Mouse (Mus musculus): ENCODE results near the gene Cxcl16. TPM values are rescaled to one million over a fixed set of nuclear protein-coding genes. Genes with fewer than 3 reads are reported as not detected.
"Not testable (repeated sequence)": the region's sequence is repeated elsewhere in the genome, so short reads cannot be mapped to it uniquely, and the experiment has no call there.

Cxcl16 gene
- polyA plus RNA-seq (2015; fragmentation: Nextera tagmentation; extraction: Ambion mirVana): 34.2 and 35.1 TPM in 2 replicates

- DNase-seq (ENCODE audit: low spot score): no peak
Measured at GRCm38 (mm10) chr11:70459601-70460101, at the start of gene Cxcl16. Gene Cxcl16 (minus strand): TSS chr11:70459984.

GRCm38 (mm10) chr11:70506962-70507515 lies 47.3 kb upstream of the Cxcl16 start:
- peak; percentile 48 for DNase-seq (ENCODE audit: low spot score)

- DNase-seq (ENCODE audit: low spot score): peak; percentile 80
Measured at GRCm38 (mm10) chr11:70506385-70506784, 46.6 kb upstream of the Cxcl16 start.

- DNase-seq (ENCODE audit: low spot score): peak; percentile 27
Measured at GRCm38 (mm10) chr11:70504970-70505369, 45.2 kb upstream of the Cxcl16 start, which contains the start of gene Tm4sf5. Gene Tm4sf5 (plus strand): TSS chr11:70505244.

- DNase-seq (ENCODE audit: low spot score): no peak
Measured at GRCm38 (mm10) chr11:70502018-70502417, 42.2 kb upstream of the Cxcl16 start.

GRCm38 (mm10) chr11:70500476-70500812 lies 40.7 kb upstream of the Cxcl16 start:
- no peak for DNase-seq (ENCODE audit: low spot score)

GRCm38 (mm10) chr11:70499566-70500475 lies 40.0 kb upstream of the Cxcl16 start:
- DNase-seq (ENCODE audit: low spot score): no peak

- no peak for DNase-seq (ENCODE audit: low spot score)
Measured at GRCm38 (mm10) chr11:70489684-70490083, 29.9 kb upstream of the Cxcl16 start.

GRCm38 (mm10) chr11:70489138-70489537 lies 29.4 kb upstream of the Cxcl16 start:
- no peak for DNase-seq (ENCODE audit: low spot score)

- DNase-seq (ENCODE audit: low spot score): no peak
Measured at GRCm38 (mm10) chr11:70487816-70488215, 28.0 kb upstream of the Cxcl16 start.

GRCm38 (mm10) chr11:70485498-70485897 lies 25.7 kb upstream of the Cxcl16 start:
- no peak for DNase-seq (ENCODE audit: low spot score)

GRCm38 (mm10) chr11:70474872-70475534 lies 15.2 kb upstream of the Cxcl16 start:
- DNase-seq (ENCODE audit: low spot score): no peak

- DNase-seq (ENCODE audit: low spot score): not testable (repeated sequence)
Measured at GRCm38 (mm10) chr11:70473291-70473690, 13.5 kb upstream of the Cxcl16 start.

- no peak for DNase-seq (ENCODE audit: low spot score)
Measured at GRCm38 (mm10) chr11:70472716-70473115, 12.9 kb upstream of the Cxcl16 start.

GRCm38 (mm10) chr11:70469764-70470163 lies 10.0 kb upstream of the Cxcl16 start:
- no peak for DNase-seq (ENCODE audit: low spot score)

GRCm38 (mm10) chr11:70467902-70468619 lies 8.3 kb upstream of the Cxcl16 start:
- no peak for DNase-seq (ENCODE audit: low spot score)

- no peak for DNase-seq (ENCODE audit: low spot score)
Measured at GRCm38 (mm10) chr11:70465824-70466223, 6.0 kb upstream of the Cxcl16 start.

GRCm38 (mm10) chr11:70465211-70465610 lies 5.4 kb upstream of the Cxcl16 start:
- no peak for DNase-seq (ENCODE audit: low spot score)

GRCm38 (mm10) chr11:70463970-70464369 lies 4.2 kb upstream of the Cxcl16 start:
- no peak for DNase-seq (ENCODE audit: low spot score)

GRCm38 (mm10) chr11:70458688-70459600 lies 840 bp downstream of the Cxcl16 start, which contains the start of gene Zmynd15:
Gene Zmynd15 (plus strand): TSS chr11:70459433.
- DNase-seq (ENCODE audit: low spot score): no peak

All from thymus, postnatal 0 days (tissue).